8 mouse cellular contexts compared by ENCODE assay signal in the genomic region with DNA sequence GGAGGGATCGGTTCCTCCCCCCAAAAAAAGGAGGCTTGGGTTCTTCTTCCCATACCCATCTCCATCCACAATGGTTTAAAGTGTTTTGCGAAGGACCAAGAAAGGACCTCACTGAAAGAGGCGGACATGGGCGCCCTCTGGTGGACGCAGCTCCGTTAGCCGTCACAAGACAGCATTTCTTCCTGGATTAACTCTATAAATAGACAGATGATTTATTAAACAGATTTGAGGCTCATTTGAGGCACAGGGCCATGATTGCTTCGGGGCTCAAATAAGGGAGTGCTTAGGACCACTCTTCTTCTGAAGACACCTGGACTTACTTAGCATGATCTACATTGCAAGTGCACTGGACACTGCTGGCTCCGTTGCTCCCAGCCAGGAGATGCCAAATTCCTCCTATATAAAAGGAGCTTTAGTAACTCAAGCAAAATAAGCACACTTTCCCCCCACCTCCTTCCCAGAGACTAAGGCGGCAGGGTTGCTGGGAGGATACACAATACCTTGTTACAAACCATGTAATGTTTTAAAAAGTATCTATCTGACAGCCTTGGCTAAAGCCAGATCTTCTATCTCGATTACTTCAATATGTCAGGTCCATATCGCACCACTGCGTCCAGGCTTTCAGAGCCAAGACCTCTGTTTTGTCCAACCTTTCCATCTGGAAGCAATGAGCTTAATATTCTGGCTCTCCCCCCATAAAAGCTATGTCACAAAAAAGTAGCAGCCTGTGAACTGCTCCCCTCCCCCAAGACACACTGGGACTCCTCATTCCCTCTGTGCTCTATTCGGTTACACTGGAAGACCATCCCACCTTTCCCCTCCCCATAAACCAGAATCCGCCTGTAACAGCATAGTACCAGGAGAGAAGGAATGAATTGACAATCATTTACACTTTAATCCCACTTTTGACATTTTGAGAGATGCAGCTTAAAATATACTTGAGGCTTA. TPM values are rescaled to one million over a fixed set of nuclear protein-coding genes. Genes with fewer than 3 reads are reported as not detected.
A peak's percentile ranks its signal among the peaks of the same experiment; 100 is the strongest.
DNase-seq lines count a peak whose midpoint lies in the region; ATAC-seq and TF ChIP-seq lines count a peak whose summit lies in the region.

No protein-coding gene starts in this region.

- no peaks in the 10 kb centered on the region for H3K4me1 ChIP-seq in bone marrow macrophage, adult 2 months (ENCODE audit: control insufficient read depth, insufficient read depth, low read length)
- no peaks in the 10 kb centered on the region for H3K4me1 ChIP-seq in lung, embryonic 14.5 days (ENCODE audit: insufficient read depth)

- no peaks in the 10 kb centered on the region for H3K9me3 ChIP-seq in lung, embryonic 14.5 days (ENCODE audit: low read depth, low read length)

- DNase-seq in fibroblast of lung, adult 2 months (ENCODE audit: low read depth), result peak; percentile 62
- peak; percentile 45 for DNase-seq in heart, postnatal 25 days (ENCODE audit: low spot score)
- peak; percentile 86 for DNase-seq in layer of hippocampus, adult 11-12 months (ENCODE audit: low spot score)
- DNase-seq in lung, embryonic 14.5 days, result peak; percentile 95
- peak; percentile 33 for DNase-seq in retina, adult 2 months (ENCODE audit: low read depth, low spot score)
- DNase-seq in thymus, postnatal 25 days, result peak; percentile 40

- no peak overlapping the region for H3K27ac ChIP-seq in bone marrow macrophage, adult 2 months (ENCODE audit: insufficient read depth, low read depth, low read length)
- no peak overlapping the region for H3K27ac ChIP-seq in lung, embryonic 14.5 days (ENCODE audit: low read depth)

- H3K36me3 ChIP-seq in lung, embryonic 14.5 days (ENCODE audit: insufficient read depth), result no peaks in the 10 kb centered on the region

- H3K9ac ChIP-seq in lung, embryonic 14.5 days, result no peak overlapping the region

- WGBS in lung, embryonic 14.5 days, result 29% methylated on average over 15 of the region's 15 CpGs

- intact Hi-C loops in heart, postnatal 25 days (cut with DNase I), result loop anchor here (2.0 to 5.0 kb wide), 3 partner anchors 99 to 868 kb away; a partner anchor contains a TSS

- TF ChIP-seq CTCF in bone marrow macrophage, adult 2 months (IDR thresholded peaks at IDR 0.05; ENCODE audit: low read depth, low read length), result peak; percentile 87
- peak; percentile 88 for TF ChIP-seq CTCF in lung, embryonic 14.5 days (IDR thresholded peaks at IDR 0.05; ENCODE audit: low read depth)

- no peaks in the 10 kb centered on the region for H3K27me3 ChIP-seq in lung, embryonic 14.5 days (ENCODE audit: insufficient read depth, low read length)

- peak; percentile 47 for ATAC-seq in CD4-positive, CD25-positive, alpha-beta regulatory T cell, adult 4 months
- peak; percentile 71 for ATAC-seq in lung, embryonic 14.5 days (ENCODE audit: insufficient read depth)

- TF ChIP-seq POLR2A in bone marrow macrophage, adult 2 months (IDR thresholded peaks at IDR 0.05; ENCODE audit: borderline replicate concordance, low read depth, low read length), result no peak

- H3K4me3 ChIP-seq in bone marrow macrophage, adult 2 months (ENCODE audit: insufficient read depth, low read length), result no peak overlapping the region
- H3K4me3 ChIP-seq in lung, embryonic 14.5 days (ENCODE audit: low read depth, low read length), result no peak overlapping the region

- H3K4me2 ChIP-seq in lung, embryonic 14.5 days, result no peak overlapping the region

RNA-seq across cellular contexts. Expression of a gene that starts 47.8 kb away (rescaled TPM):
- polyA plus RNA-seq in CD4-positive, CD25-positive, alpha-beta regulatory T cell, adult 4 months (2017; shearing (Covaris generic)), result 10 to 100 TPM; 10.4 to 10.5 TPM
- 16.9 and 17.8 TPM in 2 replicates for polyA plus RNA-seq in bone marrow macrophage, adult 2 months (2012; ENCODE audit: insufficient read depth, insufficient read length, missing spikeins)
- total RNA-seq in heart, postnatal 25 days (2021), result 10 to 100 TPM; 50.3 to 50.7 TPM
- polyA plus RNA-seq in lung, embryonic 14.5 days (2014; fragmentation: Nextera tagmentation; extraction: Ambion mirVana), result 28.9 and 30.3 TPM in 2 replicates

Comparison
In these comparisons a context has a peak if more than half of its experiments do, and no peak if none do; other contexts are left out.
1. DNase-seq: peak in every context shown above with its lines; median percentile 95 in lung, embryonic 14.5 days; 86 in layer of hippocampus, adult 11-12 months; 62 in fibroblast of lung, adult 2 months; 45 in heart, postnatal 25 days; 40 in thymus, postnatal 25 days; 33 in retina, adult 2 months.